Mouse (Mus musculus) kidney, adult 8-10 months (tissue): ENCODE results near the gene Ppp2r3a.

Source experiments
- DNase-seq, 2 experiments: peaks; one replicate each; pipeline ENCODE4 v3.0.0; 2022

Ppp2r3a gene

DNA sequence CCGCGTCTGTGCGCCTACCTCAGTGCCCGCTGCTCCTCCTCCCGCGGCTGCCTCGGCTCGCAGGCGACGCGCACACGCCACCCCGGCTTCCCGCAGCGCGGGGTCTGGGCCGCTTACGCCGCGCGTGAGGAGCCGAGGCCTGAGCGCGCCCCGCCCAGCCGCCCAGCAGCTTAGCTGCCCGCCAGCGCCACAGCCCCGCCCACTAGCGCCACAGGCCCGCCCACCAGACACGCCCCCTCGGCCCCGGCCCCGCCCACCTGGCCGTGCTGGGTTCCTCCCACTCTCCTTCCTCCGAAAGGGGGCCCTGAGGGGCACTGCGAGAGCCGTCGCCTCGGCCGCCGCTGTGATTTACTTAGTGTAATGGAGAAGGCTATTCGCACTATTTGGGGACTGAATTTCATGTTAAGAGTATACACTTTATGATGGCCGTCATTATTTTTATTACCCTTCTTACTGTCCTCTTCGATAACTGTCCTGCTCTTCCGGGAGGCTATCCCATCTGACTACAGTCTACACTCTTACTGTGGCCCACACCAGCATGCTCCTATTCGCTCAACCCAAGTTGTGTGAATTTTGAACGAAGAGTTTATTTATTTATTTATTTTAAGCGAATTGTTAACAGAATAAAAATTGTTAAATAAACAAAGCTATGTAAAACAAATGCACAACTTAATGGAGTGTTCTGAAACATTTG, at the start of gene Ppp2r3a:
Gene Ppp2r3a, minus strand, starts transcription at position 152 of the 694 bp plus-strand sequence.
- DNase-seq: peak; percentile 95 to 98

GRCm38 (mm10) chr9:101300441-101300935, 48.9 kb upstream of the Ppp2r3a start:
- peak; percentile 53 to 84 for DNase-seq

DNA sequence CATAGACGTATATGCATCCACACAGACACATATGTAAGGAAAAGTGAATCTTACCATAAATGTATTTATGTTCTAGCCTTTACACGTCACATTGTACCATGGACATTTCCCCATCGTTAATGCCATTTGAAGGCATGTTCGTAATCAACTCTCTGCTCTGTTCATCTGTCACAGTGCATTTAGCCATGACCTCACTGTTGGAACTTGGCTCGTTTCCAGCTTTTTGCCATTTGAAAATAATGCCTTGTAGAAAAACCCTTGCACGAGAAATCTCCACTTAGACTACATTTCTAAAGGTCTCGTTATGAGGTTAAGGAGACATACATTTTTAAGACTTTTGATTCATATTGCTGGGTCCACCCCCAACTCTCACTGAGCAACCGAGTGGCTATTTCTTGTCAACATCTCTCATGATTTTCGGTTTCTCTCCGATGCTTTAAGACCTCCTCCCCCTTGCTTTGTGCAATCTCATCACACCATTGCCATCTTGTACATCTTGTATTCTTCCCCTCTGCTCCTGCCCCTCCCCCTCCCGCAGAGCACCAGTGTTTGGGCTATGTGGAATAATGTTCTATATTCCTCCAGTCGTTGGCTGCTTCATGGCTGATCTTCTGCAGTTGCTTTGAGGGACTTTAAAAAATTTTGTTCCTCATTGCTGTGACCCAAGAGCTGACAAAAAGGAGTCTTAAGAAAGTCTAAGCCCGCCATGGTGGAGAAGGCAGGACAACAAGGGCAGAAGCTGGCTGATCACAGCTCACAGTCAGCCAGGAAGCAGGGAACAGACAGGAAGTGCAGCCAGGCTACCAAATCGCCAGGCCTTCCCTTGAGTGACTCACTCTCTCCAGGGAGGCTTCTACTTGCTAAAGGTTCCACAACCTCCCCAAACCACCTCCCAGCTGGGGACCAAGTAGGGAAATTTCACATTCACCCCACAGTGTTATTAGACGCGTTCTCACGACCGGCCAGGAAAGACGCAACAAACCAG, 40.4 kb upstream of the Ppp2r3a start:
- peak in 1 of 2 experiments; percentile 9 for DNase-seq

- peak in 1 of 2 experiments; percentile 1 for DNase-seq
These were observed 39.3 kb upstream of the Ppp2r3a start for GRCm38 (mm10) chr9:101290876-101291275.

GRCm38 (mm10) chr9:101289750-101290149, 38.2 kb upstream of the Ppp2r3a start:
- peak in 1 of 2 experiments; percentile 2 for DNase-seq

DNA sequence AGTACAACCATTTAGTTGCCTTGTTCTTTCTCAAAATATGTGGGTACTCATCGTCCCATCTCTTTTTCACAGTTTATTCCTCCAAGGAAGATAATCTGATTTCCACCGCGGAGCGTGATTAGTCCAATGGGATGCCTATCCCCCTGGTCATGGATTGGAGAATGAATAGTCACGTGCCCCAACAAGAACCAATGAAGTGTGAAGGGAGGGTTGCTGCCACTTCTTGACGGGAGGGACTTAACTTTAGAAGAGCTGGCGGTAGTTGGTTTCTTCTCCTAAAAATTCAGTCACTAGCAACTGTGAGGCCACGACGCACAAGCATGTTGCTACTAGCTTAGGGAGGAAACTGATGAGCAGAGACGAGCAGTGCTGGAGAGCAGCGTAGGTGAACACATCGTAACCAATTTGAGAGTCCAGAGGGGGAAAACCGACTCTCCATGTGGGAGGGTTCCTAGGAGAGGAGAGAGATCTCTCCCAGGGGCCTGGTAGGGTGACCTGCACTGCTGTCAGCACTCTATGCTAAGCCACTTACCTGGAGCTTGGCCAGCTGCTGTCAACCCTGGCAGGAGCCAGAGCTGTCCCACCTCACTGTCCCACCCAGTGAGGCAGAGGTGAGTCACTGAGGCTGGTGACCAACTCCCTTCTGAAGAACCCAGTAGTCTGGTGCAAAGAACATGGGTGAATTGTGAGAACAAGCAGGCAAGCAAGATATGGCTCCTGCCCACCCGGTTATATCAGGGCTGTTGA, 37.5 kb upstream of the Ppp2r3a start:
- peak in 1 of 2 experiments; percentile 1 for DNase-seq

GRCm38 (mm10) chr9:101286766-101287165, 35.2 kb upstream of the Ppp2r3a start:
- no peak for DNase-seq

DNA sequence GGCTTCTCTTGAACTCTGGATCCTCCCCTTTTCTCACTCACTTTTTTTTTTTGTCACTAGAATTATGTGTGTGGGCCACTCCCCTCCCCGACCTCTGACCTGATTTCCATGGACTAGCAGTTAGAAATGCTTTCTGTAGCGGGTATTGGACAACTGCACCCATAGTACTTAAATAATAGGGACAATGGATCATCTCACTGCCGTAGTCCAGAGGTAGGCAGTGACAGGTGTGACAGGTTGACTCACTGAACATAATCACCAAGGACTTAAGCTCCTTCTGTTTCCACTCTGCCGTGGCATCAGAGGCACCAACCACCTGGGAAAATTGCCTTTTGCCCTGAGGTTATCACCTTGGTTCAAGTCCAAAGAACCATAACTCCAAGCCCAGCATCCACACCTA, 32.5 kb upstream of the Ppp2r3a start:
- peak in 1 of 2 experiments; percentile 21 for DNase-seq

- peak; percentile 53 to 80 for DNase-seq
These were observed 31.1 kb upstream of the Ppp2r3a start for GRCm38 (mm10) chr9:101282651-101283050.

DNA sequence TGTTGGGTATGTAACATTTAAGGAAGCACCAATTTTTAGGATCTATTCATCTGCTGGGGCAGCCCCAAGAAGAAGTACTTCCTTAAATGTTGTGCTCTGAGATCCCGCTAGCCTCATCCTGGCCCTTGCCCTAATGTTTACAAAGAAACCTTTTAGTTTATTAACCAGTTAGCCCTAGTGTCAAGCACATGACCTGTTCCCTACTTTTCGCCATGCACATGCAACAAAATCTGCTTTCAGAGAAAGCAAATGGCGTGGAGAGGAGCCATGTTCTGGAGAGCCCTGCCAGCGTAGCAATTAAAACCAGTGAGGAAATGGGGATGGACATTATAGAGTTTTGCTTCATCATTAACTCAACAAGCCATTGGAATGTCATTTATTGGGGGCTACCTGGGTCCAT, 30.3 kb upstream of the Ppp2r3a start:
- peak; percentile 60 to 69 for DNase-seq

- no peak for DNase-seq
These were observed 29.7 kb upstream of the Ppp2r3a start for GRCm38 (mm10) chr9:101281326-101281725.

DNA sequence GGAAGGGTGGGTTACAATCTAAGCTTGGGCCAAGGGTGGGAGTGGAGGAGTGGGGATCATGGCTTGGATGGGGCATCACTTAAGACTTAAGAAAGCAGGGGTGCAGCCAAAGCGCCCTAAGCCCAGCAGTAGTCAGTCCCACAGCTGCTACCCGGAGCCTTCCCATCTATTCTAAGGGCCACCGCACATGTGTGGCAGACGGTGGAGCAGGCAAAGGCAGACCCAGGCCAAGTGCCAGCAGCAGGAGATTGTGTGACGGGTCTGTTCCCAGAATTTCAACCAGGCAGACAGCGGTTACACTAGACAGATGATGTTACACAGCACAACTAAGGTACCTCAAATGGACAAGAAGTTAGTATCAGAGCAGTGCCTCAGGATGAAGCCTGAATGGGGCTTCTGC, 29.3 kb upstream of the Ppp2r3a start:
- no peak for DNase-seq

DNA sequence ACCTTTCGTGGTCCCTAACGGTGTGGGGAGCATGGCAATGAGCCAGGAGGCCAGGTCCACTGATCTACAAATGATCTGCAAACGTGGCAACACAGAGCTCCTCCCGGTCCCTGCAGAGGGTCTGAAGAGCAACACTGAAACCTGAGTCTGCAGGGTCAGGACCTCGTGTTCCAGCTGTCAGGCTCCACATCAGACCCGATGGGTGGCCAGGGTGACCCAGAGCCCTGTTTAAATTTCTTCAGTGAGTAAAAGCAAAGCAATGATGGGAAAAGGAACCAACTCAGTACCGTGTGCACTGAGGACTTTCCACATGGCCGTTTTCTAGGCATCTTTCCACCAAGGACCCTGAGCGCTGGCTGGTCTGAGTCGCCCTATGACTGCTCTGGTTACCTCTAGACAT, 28.6 kb upstream of the Ppp2r3a start:
- peak in 1 of 2 experiments; percentile 28 for DNase-seq

DNA sequence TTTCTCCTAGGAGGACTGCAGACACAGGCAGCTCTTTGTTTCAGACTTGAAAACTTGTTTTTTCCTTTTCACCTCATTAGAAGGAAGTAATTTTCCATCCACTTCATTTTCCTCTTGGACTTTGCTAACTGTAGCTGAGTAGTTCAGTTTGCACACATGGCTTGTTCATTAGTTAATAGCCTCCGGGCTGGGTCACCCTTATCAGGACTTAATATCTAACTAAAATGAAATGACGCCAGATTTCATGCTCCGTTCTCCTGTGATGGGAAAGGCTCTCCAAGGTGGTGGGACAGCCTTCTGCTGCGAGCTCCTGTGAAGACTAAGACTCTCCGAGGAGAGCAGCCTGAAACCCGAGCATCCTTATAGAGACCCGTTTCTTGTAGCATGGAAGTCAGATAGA, 21.1 kb upstream of the Ppp2r3a start:
- peak; percentile 83 to 93 for DNase-seq

DNA sequence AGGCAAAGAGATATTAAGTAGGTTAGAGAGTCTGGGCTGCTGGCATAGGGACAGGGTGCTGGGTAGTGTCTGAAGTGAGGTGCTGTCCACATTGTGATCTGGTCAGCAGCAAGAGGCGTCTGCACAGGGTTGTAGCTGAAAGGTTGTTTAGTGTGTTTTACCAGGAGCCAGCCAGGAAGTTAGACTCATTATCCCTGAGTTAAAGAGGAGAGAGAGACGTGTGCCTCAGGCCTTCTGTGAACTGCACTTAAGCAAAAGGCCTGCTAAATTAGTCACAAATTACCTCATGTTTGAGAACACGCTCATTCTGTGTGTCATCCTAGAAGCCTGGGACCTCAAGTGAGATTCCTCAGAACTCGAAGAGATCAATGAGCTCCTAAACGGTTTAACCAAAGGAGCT, 18.4 kb upstream of the Ppp2r3a start:
- no peak for DNase-seq

DNA sequence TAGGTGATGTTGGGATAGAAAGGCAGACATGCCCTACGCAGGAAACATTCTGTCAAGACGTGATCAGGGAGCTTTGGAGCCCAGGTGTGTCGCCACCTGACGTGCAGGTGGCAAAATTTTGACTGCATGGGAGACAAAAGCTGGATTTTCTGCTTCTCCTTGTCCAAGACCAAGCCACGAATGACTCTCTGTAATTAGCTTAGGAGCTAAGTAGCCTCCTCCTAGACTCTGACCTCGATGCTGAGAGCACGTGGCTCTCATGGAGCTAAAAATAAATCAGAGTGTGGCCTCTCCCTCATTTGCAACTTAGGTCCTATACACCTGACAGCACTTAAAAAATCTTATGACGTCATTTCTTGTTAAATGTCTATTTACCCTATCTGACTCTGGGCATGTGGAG, 14.4 kb upstream of the Ppp2r3a start:
- DNase-seq: peak; percentile 52 to 68

DNA sequence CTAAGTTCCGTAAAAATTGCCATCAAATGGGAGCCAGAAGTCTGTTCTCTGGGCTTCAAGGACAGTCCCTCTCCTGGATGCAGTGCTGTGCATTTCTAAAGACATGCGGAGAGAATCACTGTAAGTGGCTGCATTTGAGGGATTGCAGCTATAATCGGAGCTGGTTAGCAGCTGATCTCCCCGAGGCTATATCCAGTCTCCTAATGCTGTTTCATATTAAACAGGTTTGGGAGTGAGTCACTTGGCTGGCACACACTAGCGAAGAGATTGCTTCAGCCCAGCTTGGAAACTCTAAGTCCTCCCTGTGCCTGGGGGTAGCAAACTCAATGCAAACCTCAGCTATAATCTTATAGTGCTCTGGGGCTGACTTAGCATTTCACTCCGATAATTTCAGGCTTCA, 14.0 kb upstream of the Ppp2r3a start:
- DNase-seq: peak; percentile 49 to 58

- peak in 1 of 2 experiments; percentile 44 for DNase-seq
These were observed 11.2 kb upstream of the Ppp2r3a start for GRCm38 (mm10) chr9:101262815-101263214.

GRCm38 (mm10) chr9:101261989-101262571, 10.5 kb upstream of the Ppp2r3a start:
- DNase-seq: peak; percentile 91 to 92

DNA sequence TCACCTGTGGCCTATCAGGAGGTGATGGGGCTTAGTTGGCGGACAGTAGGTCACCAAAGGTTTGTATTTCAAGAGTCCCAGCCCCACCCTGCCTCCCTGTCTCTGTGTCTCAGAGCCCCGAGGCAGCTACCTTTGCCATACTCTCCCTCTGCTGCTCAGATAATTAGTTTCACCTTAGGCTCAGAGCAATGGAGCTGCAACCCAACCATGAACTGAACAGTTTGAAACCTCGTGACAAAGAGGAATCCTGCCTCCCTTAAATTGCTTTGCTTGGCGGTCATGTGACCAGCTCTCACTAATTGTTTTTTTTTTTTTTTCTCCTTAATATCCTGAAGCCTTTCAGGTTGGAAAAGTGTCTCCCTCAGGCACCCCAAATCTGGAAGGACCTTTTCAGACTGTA, 9.8 kb upstream of the Ppp2r3a start:
- DNase-seq: peak; percentile 49 to 64

GRCm38 (mm10) chr9:101253136-101253535, 1.5 kb upstream of the Ppp2r3a start:
- peak; percentile 56 to 62 for DNase-seq

- no peak for DNase-seq
These were observed 946 bp upstream of the Ppp2r3a start for GRCm38 (mm10) chr9:101252541-101252940.
